Mouse (Mus musculus): ENCODE measurements at regions not wholly inside any gene's neighbourhood (a gene's known extent, or its start where the extent isn't known, plus 50 kb on each side); places are given as distances from the start of the nearest gene placed in this dataset.

DNA sequence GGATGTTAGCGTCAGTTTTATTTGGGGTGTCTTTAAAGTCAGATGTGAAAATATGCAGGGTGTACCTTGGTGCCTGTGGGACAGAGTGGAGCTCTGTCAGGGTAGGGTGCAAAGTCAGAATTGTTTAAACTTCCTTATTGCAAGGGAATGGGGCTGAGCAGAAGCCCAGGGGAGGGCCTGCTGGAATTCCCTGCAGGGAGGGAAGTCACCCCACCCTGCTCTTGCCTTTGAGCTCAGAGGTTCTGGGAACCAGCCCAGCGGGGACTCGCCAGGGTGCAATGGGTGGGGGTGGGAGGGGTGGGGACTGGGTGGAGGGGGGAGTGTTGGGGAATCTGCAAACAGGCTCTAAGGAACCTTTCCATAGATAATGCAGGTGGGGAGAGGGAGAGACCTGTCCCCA, 508.6 kb downstream of the Zfp704 start:
- no peak for TF ChIP-seq MAX (IDR thresholded peaks at IDR 0.05)
- TF ChIP-seq CEBPB (IDR thresholded peaks at IDR 0.05; ENCODE audit: low read depth), result no peak
- no peak for TF ChIP-seq USF1 (IDR thresholded peaks at IDR 0.05; ENCODE audit: low read depth)
- TF ChIP-seq FOSL1 (IDR thresholded peaks at IDR 0.05; ENCODE audit: insufficient read depth, low read length, poor library complexity, severe bottlenecking), result no peak
- no peak for TF ChIP-seq MYOG (IDR thresholded peaks at IDR 0.05; ENCODE audit: control insufficient read depth, extremely low read depth, insufficient read length)
- TF ChIP-seq MYOD1 (IDR thresholded peaks at IDR 0.05; ENCODE audit: control insufficient read depth, insufficient read length, low read depth), result no peak
- TF ChIP-seq CTCF (IDR thresholded peaks at IDR 0.05; ENCODE audit: control insufficient read depth, insufficient read depth, insufficient read length), result no peak
- Histone ChIP-seq H3K27me3 (ENCODE audit: control insufficient read depth, insufficient read depth, insufficient read length) (no peaks in the 10 kb centered on the region), H3K79me3 (ENCODE audit: low read depth) (no peaks in the 10 kb centered on the region), H3K4me3 (ENCODE audit: insufficient read depth, poor library complexity, severe bottlenecking) (no peak overlapping the region), H3K79me2 (ENCODE audit: control insufficient read depth, insufficient read depth) (no peaks in the 10 kb centered on the region), H3K36me3 (ENCODE audit: control insufficient read depth, insufficient read depth) (no peaks in the 10 kb centered on the region), H3ac (ENCODE audit: control insufficient read depth, insufficient read length, low read depth) (no peak overlapping the region)

GRCm38 (mm10) chr3:9100761-9101160, 509.1 kb downstream of the Zfp704 start:
- no peak overlapping the region for H3ac ChIP-seq (ENCODE audit: control insufficient read depth, insufficient read length, low read depth)
- no peaks in the 10 kb centered on the region for H3K79me2 ChIP-seq (ENCODE audit: control insufficient read depth, insufficient read depth)
- no peaks in the 10 kb centered on the region for H3K79me3 ChIP-seq (ENCODE audit: low read depth)
- H3K36me3 ChIP-seq (ENCODE audit: control insufficient read depth, insufficient read depth), result no peaks in the 10 kb centered on the region
- no peak overlapping the region for H3K4me3 ChIP-seq (ENCODE audit: insufficient read depth, poor library complexity, severe bottlenecking)
- TF ChIP-seq USF1 (IDR thresholded peaks at IDR 0.05; ENCODE audit: low read depth), result no peak
- H3K27me3 ChIP-seq (ENCODE audit: control insufficient read depth, insufficient read depth, insufficient read length), result no peaks in the 10 kb centered on the region

GRCm38 (mm10) chr3:9098441-9098840, 511.4 kb downstream of the Zfp704 start:
- H3K27me3 ChIP-seq (ENCODE audit: control insufficient read depth, insufficient read depth, insufficient read length), result no peaks in the 10 kb centered on the region
- H3K79me3 ChIP-seq (ENCODE audit: low read depth), result no peaks in the 10 kb centered on the region
- no peak overlapping the region for H3K4me3 ChIP-seq (ENCODE audit: insufficient read depth, poor library complexity, severe bottlenecking)
- H3ac ChIP-seq (ENCODE audit: control insufficient read depth, insufficient read length, low read depth), result no peak overlapping the region
- no peak for TF ChIP-seq MYOD1 (IDR thresholded peaks at IDR 0.05; ENCODE audit: control insufficient read depth, insufficient read length, low read depth)
- no peak for TF ChIP-seq USF1 (IDR thresholded peaks at IDR 0.05; ENCODE audit: low read depth)
- TF ChIP-seq CEBPB (IDR thresholded peaks at IDR 0.05; ENCODE audit: low read depth), result no peak
- no peak for TF ChIP-seq FOSL1 (IDR thresholded peaks at IDR 0.05; ENCODE audit: insufficient read depth, low read length, poor library complexity, severe bottlenecking)
- TF ChIP-seq MYOG (IDR thresholded peaks at IDR 0.05; ENCODE audit: control insufficient read depth, extremely low read depth, insufficient read length), result no peak
- TF ChIP-seq MAX (IDR thresholded peaks at IDR 0.05), result no peak
- TF ChIP-seq CTCF (IDR thresholded peaks at IDR 0.05; ENCODE audit: control insufficient read depth, insufficient read depth, insufficient read length), result no peak
- no peaks in the 10 kb centered on the region for H3K36me3 ChIP-seq (ENCODE audit: control insufficient read depth, insufficient read depth)
- H3K79me2 ChIP-seq (ENCODE audit: control insufficient read depth, insufficient read depth), result no peaks in the 10 kb centered on the region

DNA sequence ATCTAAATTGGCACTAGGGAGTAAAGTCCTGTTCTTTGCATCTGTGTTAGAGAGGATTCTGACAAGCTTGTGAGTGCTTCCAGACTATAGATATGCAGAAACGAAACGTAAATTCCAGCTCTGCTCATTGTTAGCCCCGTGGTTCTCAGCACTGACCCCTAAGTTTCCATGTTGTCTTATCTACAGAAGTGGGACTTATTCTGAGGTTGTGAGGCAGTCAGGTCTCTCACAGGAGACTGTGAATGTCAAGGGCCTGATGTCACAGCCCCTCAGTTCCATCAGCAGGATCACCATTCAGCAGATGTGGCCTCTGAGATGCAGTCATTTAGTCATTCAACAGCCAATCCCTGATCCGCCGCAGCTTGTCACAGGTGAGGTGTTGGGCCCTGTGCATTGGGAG, 525.8 kb downstream of the Zfp704 start:
- no peak for TF ChIP-seq USF1 (IDR thresholded peaks at IDR 0.05; ENCODE audit: low read depth)
- TF ChIP-seq MYOG (IDR thresholded peaks at IDR 0.05; ENCODE audit: control insufficient read depth, extremely low read depth, insufficient read length), result no peak
- TF ChIP-seq MYOD1 (IDR thresholded peaks at IDR 0.05; ENCODE audit: control insufficient read depth, insufficient read length, low read depth), result no peak
- no peak for TF ChIP-seq CEBPB (IDR thresholded peaks at IDR 0.05; ENCODE audit: low read depth)
- Histone ChIP-seq H3K4me3 (ENCODE audit: insufficient read depth, poor library complexity, severe bottlenecking) (no peak overlapping the region), H3K36me3 (ENCODE audit: control insufficient read depth, insufficient read depth) (no peaks in the 10 kb centered on the region), H3K79me3 (ENCODE audit: low read depth) (no peaks in the 10 kb centered on the region), H3K79me2 (ENCODE audit: control insufficient read depth, insufficient read depth) (no peaks in the 10 kb centered on the region), H3K27me3 (ENCODE audit: control insufficient read depth, insufficient read depth, insufficient read length) (no peaks in the 10 kb centered on the region), H3ac (ENCODE audit: control insufficient read depth, insufficient read length, low read depth) (no peak overlapping the region)

- Histone ChIP-seq H3K79me2 (ENCODE audit: control insufficient read depth, insufficient read depth) (no peaks in the 10 kb centered on the region), H3K79me3 (ENCODE audit: low read depth) (no peaks in the 10 kb centered on the region), H3ac (ENCODE audit: control insufficient read depth, insufficient read length, low read depth) (no peak overlapping the region), H3K36me3 (ENCODE audit: control insufficient read depth, insufficient read depth) (no peaks in the 10 kb centered on the region), H3K4me3 (ENCODE audit: insufficient read depth, poor library complexity, severe bottlenecking) (no peak overlapping the region), H3K27me3 (ENCODE audit: control insufficient read depth, insufficient read depth, insufficient read length) (no peaks in the 10 kb centered on the region)
- TF ChIP-seq MAX (IDR thresholded peaks at IDR 0.05) (no peak), MYOD1 (IDR thresholded peaks at IDR 0.05; ENCODE audit: control insufficient read depth, insufficient read length, low read depth) (no peak)
Measured at GRCm38 (mm10) chr3:9082061-9082460, 527.8 kb downstream of the Zfp704 start.

DNA sequence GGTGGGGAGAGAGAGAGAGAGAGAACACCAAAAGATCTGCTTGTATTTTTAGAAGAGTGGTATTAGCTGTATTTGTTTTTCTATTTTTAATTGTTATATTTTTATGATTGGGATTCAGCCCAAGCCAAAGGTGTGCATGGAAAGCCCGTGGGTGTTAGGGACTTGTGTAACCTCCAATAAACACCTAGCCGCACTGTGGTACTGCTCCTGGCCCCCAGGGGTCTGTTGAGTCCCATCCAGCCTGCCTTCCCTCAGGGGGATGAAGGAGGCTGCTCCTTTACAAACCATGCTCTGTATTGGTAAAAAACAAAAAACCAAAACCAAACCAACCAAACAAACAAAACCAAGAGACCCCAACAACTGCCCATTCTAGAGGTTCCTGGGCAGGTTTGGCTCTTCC, 531.7 kb downstream of the Zfp704 start:
- no peaks in the 10 kb centered on the region for H3K36me3 ChIP-seq (ENCODE audit: control insufficient read depth, insufficient read depth)
- H3K27me3 ChIP-seq (ENCODE audit: control insufficient read depth, insufficient read depth, insufficient read length), result no peaks in the 10 kb centered on the region
- no peaks in the 10 kb centered on the region for H3K79me2 ChIP-seq (ENCODE audit: control insufficient read depth, insufficient read depth)
- H3K4me3 ChIP-seq (ENCODE audit: insufficient read depth, poor library complexity, severe bottlenecking), result no peak overlapping the region
- H3ac ChIP-seq (ENCODE audit: control insufficient read depth, insufficient read length, low read depth), result no peak overlapping the region
- no peaks in the 10 kb centered on the region for H3K79me3 ChIP-seq (ENCODE audit: low read depth)
- TF ChIP-seq CEBPB (IDR thresholded peaks at IDR 0.05; ENCODE audit: low read depth), result no peak
- TF ChIP-seq CTCF (IDR thresholded peaks at IDR 0.05; ENCODE audit: control insufficient read depth, insufficient read depth, insufficient read length), result no peak
- TF ChIP-seq USF1 (IDR thresholded peaks at IDR 0.05; ENCODE audit: low read depth), result no peak
- no peak for TF ChIP-seq MYOD1 (IDR thresholded peaks at IDR 0.05; ENCODE audit: control insufficient read depth, insufficient read length, low read depth)
- TF ChIP-seq MYOG (IDR thresholded peaks at IDR 0.05; ENCODE audit: control insufficient read depth, extremely low read depth, insufficient read length), result no peak
- no peak for TF ChIP-seq FOSL1 (IDR thresholded peaks at IDR 0.05; ENCODE audit: insufficient read depth, low read length, poor library complexity, severe bottlenecking)
- no peak for TF ChIP-seq MAX (IDR thresholded peaks at IDR 0.05)

Measured in C2C12 (cell line).